In genomic region chr15:85832599-85832998, GRCm38 (mm10) we compare ENCODE assay signal across 9 mouse cellular contexts. TPM values are rescaled to one million over a fixed set of nuclear protein-coding genes. Genes with fewer than 3 reads are reported as not detected.
DNase-seq lines count a peak whose midpoint lies in the region; ATAC-seq and TF ChIP-seq lines count a peak whose summit lies in the region.
"Had no signal": no experiment of that assay in that cellular context is flagged by ENCODE, and none has a peak within 500 bp of the region (broad histone marks: within the 10 kb centered on the region; RNA-seq: fewer than 3 reads in every experiment).

No protein-coding gene starts in this region.

- no peak for ATAC-seq in heart, embryonic 14.5 days (ENCODE audit: insufficient number of reproducible peaks, insufficient read depth, low FRiP score, low read depth)
- no peak for ATAC-seq in G1E (ENCODE audit: extremely low read depth, insufficient number of reproducible peaks, low FRiP score, poor library complexity, severe bottlenecking)
- ATAC-seq in forebrain, postnatal 0 days, result no peak

- peak overlapping the region; percentile 66 to 68 for H3K4me3 ChIP-seq in heart, embryonic 14.5 days (ENCODE audit: control insufficient read depth in 1 of 2, insufficient read depth in 1 of 2, low read depth in 1 of 2, low read length in 2 of 2)
- H3K4me3 ChIP-seq in G1E (ENCODE audit: low read depth, low read length) (peak overlapping the region; percentile 73), macrophage (ENCODE audit: inconsistent target) (peak overlapping the region; percentile 74)
- H3K4me3 ChIP-seq in forebrain, postnatal 0 days (ENCODE audit: low read depth, low read length), result peak overlapping the region; percentile 47

- H3K4me1 ChIP-seq in heart, embryonic 14.5 days (ENCODE audit: control insufficient read depth in 2 of 2, insufficient read depth in 2 of 2, low read length in 2 of 2), result peaks cover 0 to 8% of the 10 kb centered on the region in 2 experiments; a peak in 2 of 4 replicates
- H3K4me1 ChIP-seq in G1E (ENCODE audit: insufficient read depth, low read depth, low read length), result peaks cover 25% of the 10 kb centered on the region
- H3K4me1 ChIP-seq in forebrain, postnatal 0 days (ENCODE audit: insufficient read depth), result peaks cover 9% of the 10 kb centered on the region; the same call in 1 of the 2 replicates

- no peak for DNase-seq in heart, postnatal 25 days (ENCODE audit: low spot score)
- DNase-seq in G1E (ENCODE audit: low spot score), result peak; percentile 20
- DNase-seq in forebrain, postnatal 0 days, result no peak
- DNase-seq in frontal cortex, postnatal 36 days (ENCODE audit: low spot score in 2 of 2), result no peak
- DNase-seq in layer of hippocampus, postnatal 36 days, result no peak
- no peak for DNase-seq in frontal cortex, postnatal 10 days (ENCODE audit: low spot score in 2 of 2)

- WGBS in heart, embryonic 14.5 days, result 46% methylated on average over 8 of the region's 8 CpGs
- WGBS in forebrain, postnatal 0 days, result 56% methylated on average over 8 of the region's 8 CpGs
- 37% methylated on average over 8 of the region's 8 CpGs for WGBS in macrophage (ENCODE audit: missing documents)

- H3K36me3 ChIP-seq in heart, embryonic 14.5 days (ENCODE audit: control insufficient read depth, insufficient read depth, low read length), result no peaks in the 10 kb centered on the region
- H3K36me3 ChIP-seq in G1E (replicated peaks) (peaks cover 24% of the 10 kb centered on the region), macrophage (ENCODE audit: inconsistent target) (no peaks in the 10 kb centered on the region)
- H3K36me3 ChIP-seq in forebrain, postnatal 0 days (ENCODE audit: insufficient read depth), result no peaks in the 10 kb centered on the region

- TF ChIP-seq CTCF in G1E (IDR thresholded peaks at IDR 0.05; ENCODE audit: low read depth, low read length), result no peak
- no peak for TF ChIP-seq CTCF in forebrain, postnatal 0 days (IDR thresholded peaks at IDR 0.05; ENCODE audit: low read depth)

- H3K9ac ChIP-seq in heart, embryonic 14.5 days (ENCODE audit: low read length), result peak overlapping the region; percentile 77
- peak overlapping the region; percentile 57 for H3K9ac ChIP-seq in forebrain, postnatal 0 days

- H3K9me3 ChIP-seq in heart, embryonic 14.5 days (ENCODE audit: control insufficient read depth, low read length), result no peaks in the 10 kb centered on the region
- H3K9me3 ChIP-seq in G1E (replicated peaks), result no peaks in the 10 kb centered on the region
- H3K9me3 ChIP-seq in forebrain, postnatal 0 days (ENCODE audit: low read length), result no peaks in the 10 kb centered on the region

- H3K27ac ChIP-seq in heart, embryonic 14.5 days (replicated peaks in 1 of 2; ENCODE audit: control insufficient read depth in 1 of 2, insufficient read depth in 1 of 2, low read depth in 2 of 2, low read length in 2 of 2), result no peak overlapping the region
- H3K27ac ChIP-seq in forebrain, postnatal 0 days (ENCODE audit: low read depth, low read length), result no peak overlapping the region
- H3K27ac ChIP-seq in macrophage, result peak overlapping the region; percentile 28

- no peaks in the 10 kb centered on the region for H3K79me2 ChIP-seq in macrophage (ENCODE audit: inconsistent target)

- intact Hi-C loops in heart, postnatal 25 days (cut with DNase I), result no loop called here

- H3K27me3 ChIP-seq in heart, embryonic 14.5 days (ENCODE audit: control insufficient read depth, insufficient read depth, low read length), result no peaks in the 10 kb centered on the region
- H3K27me3 ChIP-seq in G1E (ENCODE audit: insufficient read depth, low read length), result peaks cover 5% of the 10 kb centered on the region
- H3K27me3 ChIP-seq in forebrain, postnatal 0 days (ENCODE audit: insufficient read depth, low read length), result no peaks in the 10 kb centered on the region
- H3K27me3 ChIP-seq: Patski had no signal

- H3K4me2 ChIP-seq in heart, embryonic 14.5 days (ENCODE audit: low read length), result peak overlapping the region; percentile 94
- H3K4me2 ChIP-seq in forebrain, postnatal 0 days (ENCODE audit: low read depth), result peak overlapping the region; percentile 88

RNA-seq across cellular contexts. Expression of gene Ttc38, which starts 0.5 kb away (rescaled TPM):
- 4.1 and 4.2 TPM in 2 replicates for polyA plus RNA-seq in heart, embryonic 14.5 days (2014; fragmentation: Nextera tagmentation; extraction: Ambion mirVana)
- 10 to 100 TPM; 14.8 to 16.5 TPM for total RNA-seq in heart, postnatal 25 days (2021)
- total RNA-seq in G1E (2014; fragmentation: Nextera tagmentation), result 1.6 and 1.7 TPM in 2 replicates
- total RNA-seq in G1E (2017), result 3.2 and 5.2 TPM in 2 replicates
- polyA plus RNA-seq in G1E (2012), result 1.5 and 2.3 TPM in 2 replicates
- total RNA-seq in forebrain, postnatal 0 days (2014; rRNA removed), result 5.1 and 5.2 TPM in 2 replicates
- polyA plus RNA-seq in forebrain, postnatal 0 days (2015; fragmentation: Nextera tagmentation; extraction: Ambion mirVana), result 2.5 and 3.3 TPM in 2 replicates
- 10 to 100 TPM in 4 of 26 experiments, 1 to 10 TPM in 16, under 1 TPM in 6; 0.17 to 14.2 (median 4.8) TPM for total RNA-seq in macrophage (2018; cell fraction: chromatin; rRNA removed)
- 10 to 100 TPM in 2 of 26 experiments, 1 to 10 TPM in 24; 4.2 to 10.3 (median 6.7) TPM for total RNA-seq in macrophage (2018; cell fraction: cytosol; rRNA removed)
- total RNA-seq in macrophage (2018; cell fraction: nucleus; rRNA removed), result 10 to 100 TPM in 2 of 26 experiments, 1 to 10 TPM in 22, under 1 TPM in 2; 0.72 to 10.3 (median 5.1) TPM
- polyA plus RNA-seq in macrophage (2018), result 6.0 to 7.4 TPM (median 6.6 TPM) in 3 replicates
- 1 to 10 TPM; 4.4 to 7.7 TPM for total RNA-seq in layer of hippocampus, postnatal 36 days (2021)

RNA-seq across cellular contexts. Expression of gene Pkdrej, which starts 11.1 kb away (rescaled TPM):
- polyA plus RNA-seq in heart, embryonic 14.5 days (2014; fragmentation: Nextera tagmentation; extraction: Ambion mirVana), result 0.28 and 0.66 TPM in 2 replicates
- total RNA-seq in heart, postnatal 25 days (2021), result 1 to 10 TPM; 2.6 to 2.7 TPM
- total RNA-seq in G1E (2014; fragmentation: Nextera tagmentation) (not detected in 2 replicates), G1E (2017) (0.06 and 0.11 TPM in 2 replicates)
- polyA plus RNA-seq in G1E (2012) (not detected in 2 replicates), macrophage (2018) (not detected in 3 replicates)
- 0.14 and 0.23 TPM in 2 replicates for total RNA-seq in forebrain, postnatal 0 days (2014; rRNA removed)
- 0.05 and 0.12 TPM in 2 replicates for polyA plus RNA-seq in forebrain, postnatal 0 days (2015; fragmentation: Nextera tagmentation; extraction: Ambion mirVana)
- total RNA-seq in macrophage (2018; cell fraction: chromatin; rRNA removed), result not detected
- not detected for total RNA-seq in macrophage (2018; cell fraction: cytosol; rRNA removed)
- not detected for total RNA-seq in macrophage (2018; cell fraction: nucleus; rRNA removed)
- total RNA-seq in layer of hippocampus, postnatal 36 days (2021), result under 1 TPM; 0.53 to 0.62 TPM

RNA-seq across cellular contexts. Expression of gene Cdpf1, which starts 21.1 kb away (rescaled TPM):
- polyA plus RNA-seq in heart, embryonic 14.5 days (2014; fragmentation: Nextera tagmentation; extraction: Ambion mirVana), result 47.7 and 53.5 TPM in 2 replicates
- 10 to 100 TPM; 29.6 to 31.8 TPM for total RNA-seq in heart, postnatal 25 days (2021)
- total RNA-seq in G1E (2014; fragmentation: Nextera tagmentation) (9.7 and 14.7 TPM in 2 replicates), G1E (2017) (10.9 and 11.6 TPM in 2 replicates)
- polyA plus RNA-seq in G1E (2012) (7.2 and 14.7 TPM in 2 replicates), macrophage (2018) (8.5 to 18.1 TPM (median 15.2 TPM) in 3 replicates)
- 14.8 and 18.8 TPM in 2 replicates for total RNA-seq in forebrain, postnatal 0 days (2014; rRNA removed)
- 28.4 and 33.1 TPM in 2 replicates for polyA plus RNA-seq in forebrain, postnatal 0 days (2015; fragmentation: Nextera tagmentation; extraction: Ambion mirVana)
- total RNA-seq in macrophage (2018; cell fraction: chromatin; rRNA removed), result 10 to 100 TPM in 2 of 26 experiments, 1 to 10 TPM in 19, not detected in 5; 1.3 to 13.0 (median 3.6) TPM
- 10 to 100 TPM in 23 of 26 experiments, 1 to 10 TPM in 3; 8.6 to 20.3 (median 14.4) TPM for total RNA-seq in macrophage (2018; cell fraction: cytosol; rRNA removed)
- total RNA-seq in macrophage (2018; cell fraction: nucleus; rRNA removed), result 10 to 100 TPM in 6 of 26 experiments, 1 to 10 TPM in 20; 1.1 to 16.4 (median 5.9) TPM
- total RNA-seq in layer of hippocampus, postnatal 36 days (2021), result 10 to 100 TPM; 17.5 to 20.6 TPM

RNA-seq across cellular contexts. Expression of gene Gtse1, which starts 26.9 kb away (rescaled TPM):
- 18.9 and 21.8 TPM in 2 replicates for polyA plus RNA-seq in heart, embryonic 14.5 days (2014; fragmentation: Nextera tagmentation; extraction: Ambion mirVana)
- under 1 TPM; 0.34 to 0.39 TPM for total RNA-seq in heart, postnatal 25 days (2021)
- 50.6 and 54.3 TPM in 2 replicates for total RNA-seq in G1E (2014; fragmentation: Nextera tagmentation)
- total RNA-seq in G1E (2017), result 26.3 TPM in 2 replicates
- 92.1 and 99.4 TPM in 2 replicates for polyA plus RNA-seq in G1E (2012)
- 2.2 and 4.3 TPM in 2 replicates for total RNA-seq in forebrain, postnatal 0 days (2014; rRNA removed)
- polyA plus RNA-seq in forebrain, postnatal 0 days (2015; fragmentation: Nextera tagmentation; extraction: Ambion mirVana), result 3.2 and 3.7 TPM in 2 replicates
- 1 to 10 TPM in 24 of 26 experiments, under 1 TPM in 2; 0.71 to 7.5 (median 2.9) TPM for total RNA-seq in macrophage (2018; cell fraction: chromatin; rRNA removed)
- total RNA-seq in macrophage (2018; cell fraction: cytosol; rRNA removed), result 1 to 10 TPM; 1.0 to 5.7 (median 2.9) TPM
- 10 to 100 TPM in 1 of 26 experiments, 1 to 10 TPM in 22, under 1 TPM in 3; 0.81 to 10.7 (median 2.0) TPM for total RNA-seq in macrophage (2018; cell fraction: nucleus; rRNA removed)
- polyA plus RNA-seq in macrophage (2018), result 2.4 to 8.0 TPM (median 3.3 TPM) in 3 replicates
- total RNA-seq in layer of hippocampus, postnatal 36 days (2021), result under 1 TPM; 0.61 to 0.67 TPM

RNA-seq across cellular contexts. Expression of gene Trmu, which starts 46.5 kb away (rescaled TPM):
- 24.9 and 26.5 TPM in 2 replicates for polyA plus RNA-seq in heart, embryonic 14.5 days (2014; fragmentation: Nextera tagmentation; extraction: Ambion mirVana)
- 10 to 100 TPM; 16.4 to 20.7 TPM for total RNA-seq in heart, postnatal 25 days (2021)
- 10.6 and 21.2 TPM in 2 replicates for total RNA-seq in G1E (2014; fragmentation: Nextera tagmentation)
- total RNA-seq in G1E (2017), result 28.6 and 30.5 TPM in 2 replicates
- 41.1 TPM in 2 replicates for polyA plus RNA-seq in G1E (2012)
- 32.3 and 38.9 TPM in 2 replicates for total RNA-seq in forebrain, postnatal 0 days (2014; rRNA removed)
- 29.0 and 31.4 TPM in 2 replicates for polyA plus RNA-seq in forebrain, postnatal 0 days (2015; fragmentation: Nextera tagmentation; extraction: Ambion mirVana)
- total RNA-seq in macrophage (2018; cell fraction: chromatin; rRNA removed), result 10 to 100 TPM; 10.7 to 90.6 (median 47.9) TPM
- 1 to 10 TPM; 3.9 to 8.5 (median 6.3) TPM for total RNA-seq in macrophage (2018; cell fraction: cytosol; rRNA removed)
- total RNA-seq in macrophage (2018; cell fraction: nucleus; rRNA removed), result 10 to 100 TPM in 18 of 26 experiments, 1 to 10 TPM in 8; 5.4 to 39.5 (median 20.4) TPM
- 6.6 to 10.6 TPM (median 7.9 TPM) in 3 replicates for polyA plus RNA-seq in macrophage (2018)
- 10 to 100 TPM; 33.9 to 36.8 TPM for total RNA-seq in layer of hippocampus, postnatal 36 days (2021)
